Mouse (Mus musculus) MEL (cell line): Measurements from ENCODE around the gene Dph5. TPM values are rescaled to one million over a fixed set of nuclear protein-coding genes. Genes with fewer than 3 reads are reported as not detected.

Source experiments
- DNase-seq: peaks from one replicate; pipeline ENCODE4 v3.0.0; 2011; ENCODE audit warnings: low read depth, low spot score
- H3K27ac ChIP-seq: 2 replicates; pipeline ENCODE4 v1.5.1; 2012; ENCODE audit warnings: low read depth, mild to moderate bottlenecking, control low read depth, low read length, moderate library complexity; ENCODE audit not compliant: control insufficient read depth
- H3K27me3 ChIP-seq, 2 experiments: fragments of 150-350 bp in 1 of 2; sonication (generic) in 1 of 2; 2 replicates each; pipeline ENCODE4 v1.6.1; 2012; ENCODE audit warnings: low read length in 2 of 2, mild to moderate bottlenecking in 2 of 2, improper control_type of control experiment in 1 of 2, moderate library complexity in 1 of 2; ENCODE audit not compliant: insufficient read depth in 2 of 2, control insufficient read depth in 1 of 2
- H3K36me3 ChIP-seq, 2 experiments: 2 replicates each; pipeline ENCODE4 v1.6.1; 2012 to 2014; ENCODE audit warnings: low read length in 2 of 2, improper control_type of control experiment in 1 of 2, inconsistent platforms in 1 of 2, mild to moderate bottlenecking in 1 of 2; ENCODE audit not compliant: insufficient read depth in 2 of 2, control insufficient read depth in 1 of 2
- H3K4me1 ChIP-seq, 2 experiments: fragments of 150-350 bp in 1 of 2; sonication (generic) in 1 of 2; 2 replicates each; pipeline ENCODE4 v1.6.1; 2012; ENCODE audit warnings: low read length in 2 of 2, improper control_type of control experiment in 1 of 2, mild to moderate bottlenecking in 1 of 2; ENCODE audit not compliant: insufficient read depth in 2 of 2, control insufficient read depth in 1 of 2
- H3K4me3 ChIP-seq, 2 experiments: fragments of 150-350 bp in 1 of 2; sonication (generic) in 1 of 2; 2 replicates each; pipeline ENCODE4 v1.5.1; 2012; ENCODE audit warnings: low read depth in 2 of 2, low read length in 2 of 2, mild to moderate bottlenecking in 2 of 2, moderate library complexity in 2 of 2, control low read depth in 1 of 2, improper control_type of control experiment in 1 of 2; ENCODE audit not compliant: control insufficient read depth in 1 of 2, insufficient read depth in 1 of 2
- H3K79me2 ChIP-seq: 2 replicates; pipeline ENCODE4 v1.6.1; 2012; ENCODE audit warnings: mild to moderate bottlenecking, low read length, moderate library complexity; ENCODE audit not compliant: control insufficient read depth, poor library complexity, insufficient read depth
- H3K9ac ChIP-seq: 2 replicates; pipeline ENCODE4 v1.6.1; 2012; ENCODE audit warnings: low read depth, mild to moderate bottlenecking, control low read depth, low read length, moderate library complexity; ENCODE audit not compliant: control insufficient read depth, poor library complexity, severe bottlenecking
- H3K9me3 ChIP-seq: fragments of 150-350 bp; sonication (generic); replicated peaks from 2 replicates; pipeline ENCODE4 v1.6.1; 2012; ENCODE audit warnings: mild to moderate bottlenecking, low read length, improper control_type of control experiment, moderate library complexity; ENCODE audit not compliant: insufficient read depth
- CHD2 ChIP-seq: IDR thresholded peaks from 2 replicates; pipeline ENCODE4 v1.6.1; 2011; ENCODE audit warnings: low read length, improper control_type of control experiment
- EP300 ChIP-seq, 2 experiments: IDR thresholded peaks; 2 replicates each; pipeline ENCODE4 v1.6.1; 2011; ENCODE audit warnings: improper control_type of control experiment in 2 of 2, low read length in 2 of 2, low read depth in 1 of 2, mild to moderate bottlenecking in 1 of 2
- GABPA ChIP-seq: IDR thresholded peaks from 2 replicates; pipeline ENCODE4 v1.6.1; 2012; ENCODE audit warnings: low read depth, mild to moderate bottlenecking, inconsistent platforms, low read length, improper control_type of control experiment, moderate library complexity
- JUND ChIP-seq: IDR thresholded peaks from 2 replicates; pipeline ENCODE4 v1.6.1; 2011; ENCODE audit warnings: low read depth, mild to moderate bottlenecking, improper control_type of control experiment, low read length
- MAX ChIP-seq: IDR thresholded peaks from 2 replicates; pipeline ENCODE4 v1.6.1; 2011; ENCODE audit warnings: low read length, improper control_type of control experiment
- MYB ChIP-seq: IDR thresholded peaks from 2 replicates; pipeline ENCODE4 v1.6.1; 2011; ENCODE audit warnings: mild to moderate bottlenecking, low read depth, low read length, improper control_type of control experiment
- NRF1 ChIP-seq: IDR thresholded peaks from 2 replicates; pipeline ENCODE4 v1.6.1; 2014; ENCODE audit warnings: low read depth, mild to moderate bottlenecking, inconsistent platforms, low read length, improper control_type of control experiment, moderate library complexity; ENCODE audit not compliant: poor library complexity, insufficient read depth, severe bottlenecking
- POLR2AphosphoS5 ChIP-seq: IDR thresholded peaks from 2 replicates; pipeline ENCODE4 v1.6.1; 2012; ENCODE audit warnings: low read depth, borderline replicate concordance, mild to moderate bottlenecking, inconsistent platforms, low read length, moderate library complexity, mixed read lengths
- RCOR1 ChIP-seq: IDR thresholded peaks from 2 replicates; pipeline ENCODE4 v1.6.1; 2012; ENCODE audit warnings: low read depth, mild to moderate bottlenecking, inconsistent platforms, low read length, improper control_type of control experiment
- TAL1 ChIP-seq: IDR thresholded peaks from 2 replicates; pipeline ENCODE4 v1.6.1; 2012; ENCODE audit warnings: mild to moderate bottlenecking, inconsistent platforms, low read length, moderate library complexity, mixed read lengths
- TBP ChIP-seq: IDR thresholded peaks from 2 replicates; pipeline ENCODE4 v1.8.0; 2011; ENCODE audit warnings: low read depth, low read length, improper control_type of control experiment
- TCF12 ChIP-seq: IDR thresholded peaks from 2 replicates; pipeline ENCODE4 v1.6.1; 2014; ENCODE audit warnings: low read depth, mild to moderate bottlenecking, inconsistent platforms, low read length, improper control_type of control experiment, moderate library complexity
- USF1 ChIP-seq: IDR thresholded peaks from 2 replicates; pipeline ENCODE4 v1.6.1; 2014; ENCODE audit warnings: low read depth, mild to moderate bottlenecking, inconsistent platforms, low read length, improper control_type of control experiment, moderate library complexity
- USF2 ChIP-seq, 2 experiments: IDR thresholded peaks; 2 replicates each; pipeline ENCODE4 v1.6.1; 2011 to 2012; ENCODE audit warnings: improper control_type of control experiment in 2 of 2, low read length in 2 of 2, borderline replicate concordance in 1 of 2, inconsistent platforms in 1 of 2, low read depth in 1 of 2, mild to moderate bottlenecking in 1 of 2; ENCODE audit not compliant: insufficient read depth in 1 of 2
- polyA plus RNA-seq, 2 experiments: library from polyadenylated mRNA; stranded (reverse) in 1 of 2; unstranded in 1 of 2; fragments of >175 nt in 1 of 2; fragments of >200 nt in 1 of 2; gene quantifications; 2 replicates each; pipeline versions ENCODE4 v1.2.1 to v1.2.4; 2012; ENCODE audit warnings: low replicate concordance in 2 of 2, low read depth in 1 of 2; ENCODE audit not compliant: insufficient read length in 2 of 2, insufficient read depth in 1 of 2, missing spikeins in 1 of 2
- total RNA-seq: library from RNA; depleted of rRNA; stranded (reverse); fragments of 300-350 nt; gene quantifications from 2 replicates; pipeline ENCODE4 v1.2.3, GENCODE M21; 2012

The Dph5 gene
- total and polyA plus RNA-seq, 3 experiments: 34.9 to 45.8 TPM; not detected in 1

- H3K4me3 ChIP-seq: no peak overlapping the region
- no peak overlapping the region for H3K27ac ChIP-seq
- no peaks in the 10 kb centered on the region for H3K4me1 ChIP-seq
- no peaks in the 10 kb centered on the region for H3K79me2 ChIP-seq
- TF ChIP-seq MYB (no peak), TAL1 (no peak), GABPA (no peak), USF2 (IDR thresholded peaks at IDR 0.05; ENCODE audit: borderline replicate concordance in 1 of 2, insufficient read depth in 1 of 2, low read depth in 1 of 2, low read length in 2 of 2) (no peak), EP300 (IDR thresholded peaks at IDR 0.05; ENCODE audit: low read depth in 1 of 2, low read length in 2 of 2) (no peak), RCOR1 (no peak), MAX (no peak), POLR2AphosphoS5 (no peak), USF1 (no peak), CHD2 (no peak), TBP (no peak), JUND (no peak)
- no peaks in the 10 kb centered on the region for H3K27me3 ChIP-seq
- peaks cover 0 to 5% of the 10 kb centered on the region in 2 experiments; a peak in 2 of 4 replicates for H3K36me3 ChIP-seq
- no peaks in the 10 kb centered on the region for H3K9me3 ChIP-seq
- no peak for DNase-seq
- no peak overlapping the region for H3K9ac ChIP-seq
Observed at GRCm38 (mm10) chr3:115971891-115972646, 84.4 kb downstream of the Dph5 start.

GRCm38 (mm10) chr3:115974228-115974627, 86.6 kb downstream of the Dph5 start:
- peaks cover 0 to 14% of the 10 kb centered on the region in 2 experiments; a peak in 2 of 4 replicates for H3K36me3 ChIP-seq
- H3K9me3 ChIP-seq: no peaks in the 10 kb centered on the region
- TF ChIP-seq NRF1: no peak
- no peak for TF ChIP-seq TAL1
- no peak for TF ChIP-seq JUND
- no peak for TF ChIP-seq CHD2
- no peak for TF ChIP-seq TCF12

More at GRCm38 (mm10) chr3:115974228-115974627, 86.6 kb downstream of the Dph5 start:
- no peak for DNase-seq
- Histone ChIP-seq H3K27ac (no peak overlapping the region), H3K79me2 (no peaks in the 10 kb centered on the region), H3K4me3 (no peak overlapping the region), H3K4me1 (no peaks in the 10 kb centered on the region), H3K27me3 (no peaks in the 10 kb centered on the region), H3K9ac (no peak overlapping the region)
